Mouse (Mus musculus) midbrain, embryonic 15.5 days (tissue): ENCODE data around the gene Cacna1i. TPM values are rescaled to one million over a fixed set of nuclear protein-coding genes. Genes with fewer than 3 reads are reported as not detected.

Experiments
- ATAC-seq: fragments of 200-750 bp; cut with Nextera tagmentation; replicated peaks from 2 replicates; pipeline ENCODE4 v1.8.0; 2017; ENCODE audit warnings: moderate TSS enrichment
- H3K27ac ChIP-seq: fragments of 300-500 bp; sonication (generic); 2 replicates; pipeline ENCODE4 v1.5.1; 2015; ENCODE audit warnings: mild to moderate bottlenecking, inconsistent platforms
- H3K27me3 ChIP-seq: fragments of 300-500 bp; sonication (generic); replicated peaks from 2 replicates; pipeline ENCODE4 v1.6.1; 2015; ENCODE audit warnings: inconsistent platforms
- H3K36me3 ChIP-seq: fragments of 300-500 bp; sonication (generic); replicated peaks from 2 replicates; pipeline ENCODE4 v1.6.1; 2015; ENCODE audit warnings: inconsistent platforms
- H3K4me1 ChIP-seq: fragments of 300-500 bp; sonication (generic); 2 replicates; pipeline ENCODE4 v1.6.1; 2015; ENCODE audit warnings: inconsistent platforms
- H3K4me2 ChIP-seq: fragments of 300-500 bp; sonication (generic); 2 replicates; pipeline ENCODE4 v1.6.1; 2015; ENCODE audit warnings: inconsistent platforms, mild to moderate bottlenecking, moderate library complexity
- H3K4me3 ChIP-seq: fragments of 300-500 bp; sonication (generic); 2 replicates; pipeline ENCODE4 v1.5.1; 2015; ENCODE audit warnings: mild to moderate bottlenecking, inconsistent platforms
- H3K9ac ChIP-seq: fragments of 300-500 bp; sonication (generic); 2 replicates; pipeline ENCODE4 v1.6.1; 2015; ENCODE audit warnings: mild to moderate bottlenecking, inconsistent platforms
- H3K9me3 ChIP-seq: fragments of 300-500 bp; sonication (generic); 2 replicates; pipeline ENCODE4 v1.6.1; 2016; ENCODE audit warnings: inconsistent platforms
- WGBS: fragments of 180-500 bp; shearing (Covaris S2); methylation state at CpG from one replicate; pipeline ENCODE4 v1.1.7; 2015; ENCODE audit warnings: mixed read lengths; 5-methylcytosine and 5-hydroxymethylcytosine counted together
- polyA plus RNA-seq: library from polyadenylated mRNA; unstranded; fragments of >200 nt; fragmentation: Nextera tagmentation; extraction: Ambion mirVana; gene quantifications from 2 replicates; pipeline ENCODE4 v1.2.1, GENCODE M21; 2015

The Cacna1i gene
- polyA plus RNA-seq, 1 experiment from 2014 or later: 1.8 TPM

- H3K36me3 ChIP-seq: no peaks in the 10 kb centered on the region
- H3K4me2 ChIP-seq: no peak overlapping the region
- WGBS: 44% methylated on average over 10 of the region's 10 CpGs
- H3K4me1 ChIP-seq: no peaks in the 10 kb centered on the region
- H3K9ac ChIP-seq: no peak overlapping the region
- H3K9me3 ChIP-seq: no peaks in the 10 kb centered on the region
- no peaks in the 10 kb centered on the region for H3K27me3 ChIP-seq
- H3K27ac ChIP-seq: no peak overlapping the region
- no peak overlapping the region for H3K4me3 ChIP-seq
- ATAC-seq: no peak
These were observed 56.0 kb downstream of the Cacna1i start for GRCm38 (mm10) chr15:80343031-80343430.

GRCm38 (mm10) chr15:80343731-80344130 lies 56.7 kb downstream of the Cacna1i start:
- H3K4me1 ChIP-seq: no peaks in the 10 kb centered on the region
- no peak overlapping the region for H3K4me3 ChIP-seq
- no peaks in the 10 kb centered on the region for H3K36me3 ChIP-seq
- no peak for ATAC-seq
- H3K9me3 ChIP-seq: no peaks in the 10 kb centered on the region
- H3K4me2 ChIP-seq: no peak overlapping the region
- H3K9ac ChIP-seq: no peak overlapping the region
- no peaks in the 10 kb centered on the region for H3K27me3 ChIP-seq
- H3K27ac ChIP-seq: no peak overlapping the region
- 93% methylated on average over 5 of the region's 5 CpGs for WGBS

- no peak for ATAC-seq
- no peak overlapping the region for H3K4me2 ChIP-seq
- no peak overlapping the region for H3K27ac ChIP-seq
- H3K9me3 ChIP-seq: no peaks in the 10 kb centered on the region
- H3K9ac ChIP-seq: no peak overlapping the region
- H3K4me1 ChIP-seq: no peaks in the 10 kb centered on the region
- no peaks in the 10 kb centered on the region for H3K36me3 ChIP-seq
- WGBS: 62% methylated on average over 7 of the region's 7 CpGs
- H3K27me3 ChIP-seq: no peaks in the 10 kb centered on the region
- H3K4me3 ChIP-seq: no peak overlapping the region
These were observed 59.5 kb downstream of the Cacna1i start for GRCm38 (mm10) chr15:80346510-80346909.

- H3K27me3 ChIP-seq: no peaks in the 10 kb centered on the region
- H3K9me3 ChIP-seq: no peaks in the 10 kb centered on the region
- H3K4me2 ChIP-seq: no peak overlapping the region
- ATAC-seq: no peak
- H3K27ac ChIP-seq: no peak overlapping the region
- no peaks in the 10 kb centered on the region for H3K4me1 ChIP-seq
- WGBS: 82% methylated on average over 5 of the region's 5 CpGs
- H3K36me3 ChIP-seq: no peaks in the 10 kb centered on the region
- H3K9ac ChIP-seq: no peak overlapping the region
- H3K4me3 ChIP-seq: no peak overlapping the region
These were observed 63.4 kb downstream of the Cacna1i start for GRCm38 (mm10) chr15:80350431-80350830.

GRCm38 (mm10) chr15:80358798-80359197 lies 71.8 kb downstream of the Cacna1i start:
- H3K9ac ChIP-seq: no peak overlapping the region
- no peaks in the 10 kb centered on the region for H3K27me3 ChIP-seq
- H3K27ac ChIP-seq: no peak overlapping the region
- no peak overlapping the region for H3K4me2 ChIP-seq
- 86% methylated on average over 19 of the region's 19 CpGs for WGBS
- H3K36me3 ChIP-seq: no peaks in the 10 kb centered on the region
- no peak overlapping the region for H3K4me3 ChIP-seq
- peaks cover 3% of the 10 kb centered on the region; the same call in 1 of the 2 replicates for H3K4me1 ChIP-seq
- ATAC-seq: no peak
- H3K9me3 ChIP-seq: no peaks in the 10 kb centered on the region

GRCm38 (mm10) chr15:80361780-80362508 lies 74.9 kb downstream of the Cacna1i start:
- H3K4me1 ChIP-seq: peaks cover 7% of the 10 kb centered on the region
- no peaks in the 10 kb centered on the region for H3K27me3 ChIP-seq
- H3K9ac ChIP-seq: no peak overlapping the region
- H3K27ac ChIP-seq: no peak overlapping the region
- H3K9me3 ChIP-seq: no peaks in the 10 kb centered on the region
- no peak for ATAC-seq
- H3K36me3 ChIP-seq: no peaks in the 10 kb centered on the region
- H3K4me3 ChIP-seq: no peak overlapping the region
- 92% methylated on average over 15 of the region's 15 CpGs for WGBS
- H3K4me2 ChIP-seq: no peak overlapping the region

- H3K9ac ChIP-seq: no peak overlapping the region
- no peaks in the 10 kb centered on the region for H3K27me3 ChIP-seq
- H3K4me1 ChIP-seq: peaks cover 13% of the 10 kb centered on the region
- no peak overlapping the region for H3K27ac ChIP-seq
- ATAC-seq: peak; percentile 20; the same call in 1 of the 2 replicates
- H3K4me2 ChIP-seq: no peak overlapping the region
- H3K36me3 ChIP-seq: no peaks in the 10 kb centered on the region
- 61% methylated on average over 8 of the region's 8 CpGs for WGBS
- no peaks in the 10 kb centered on the region for H3K9me3 ChIP-seq
- no peak overlapping the region for H3K4me3 ChIP-seq
These were observed 75.6 kb downstream of the Cacna1i start for GRCm38 (mm10) chr15:80362509-80363172.

GRCm38 (mm10) chr15:80363821-80364715 lies 77.0 kb downstream of the Cacna1i start:
- Histone ChIP-seq H3K4me2 (no peak overlapping the region), H3K36me3 (no peaks in the 10 kb centered on the region), H3K9me3 (no peaks in the 10 kb centered on the region), H3K27ac (no peak overlapping the region), H3K27me3 (no peaks in the 10 kb centered on the region), H3K9ac (no peak overlapping the region), H3K4me3 (no peak overlapping the region), H3K4me1 (peaks cover 10% of the 10 kb centered on the region)
- WGBS: 73% methylated on average over 13 of the region's 13 CpGs
- no peak for ATAC-seq

- Histone ChIP-seq H3K4me1 (peaks cover 10% of the 10 kb centered on the region), H3K4me3 (no peak overlapping the region), H3K27ac (peak overlapping the region; percentile 51), H3K4me2 (no peak overlapping the region), H3K9ac (no peak overlapping the region), H3K36me3 (no peaks in the 10 kb centered on the region), H3K27me3 (no peaks in the 10 kb centered on the region), H3K9me3 (no peaks in the 10 kb centered on the region)
- WGBS: 35% methylated on average over 16 of the region's 16 CpGs
- ATAC-seq: peak; percentile 46; the same call in 1 of the 2 replicates
These were observed 79.9 kb downstream of the Cacna1i start for GRCm38 (mm10) chr15:80366899-80367298.

- Histone ChIP-seq H3K4me3 (no peak overlapping the region), H3K36me3 (peaks cover 3% of the 10 kb centered on the region; the same call in 1 of the 2 replicates), H3K4me2 (no peak overlapping the region), H3K27ac (no peak overlapping the region), H3K4me1 (no peaks in the 10 kb centered on the region), H3K27me3 (no peaks in the 10 kb centered on the region), H3K9ac (no peak overlapping the region), H3K9me3 (no peaks in the 10 kb centered on the region)
- 68% methylated on average over 9 of the region's 9 CpGs for WGBS
- no peak for ATAC-seq
These were observed 86.4 kb downstream of the Cacna1i start for GRCm38 (mm10) chr15:80373219-80373964.

GRCm38 (mm10) chr15:80374854-80375253 lies 87.8 kb downstream of the Cacna1i start:
- ATAC-seq: no peak
- Histone ChIP-seq H3K9ac (no peak overlapping the region), H3K36me3 (peaks cover 6% of the 10 kb centered on the region; the same call in 1 of the 2 replicates), H3K27me3 (no peaks in the 10 kb centered on the region), H3K27ac (no peak overlapping the region), H3K9me3 (no peaks in the 10 kb centered on the region), H3K4me3 (no peak overlapping the region), H3K4me2 (no peak overlapping the region), H3K4me1 (no peaks in the 10 kb centered on the region)
- WGBS: 90% methylated on average over 4 of the region's 5 CpGs
